Comparison of ENCODE assay signal across 13 mouse cellular contexts in the genomic region with DNA sequence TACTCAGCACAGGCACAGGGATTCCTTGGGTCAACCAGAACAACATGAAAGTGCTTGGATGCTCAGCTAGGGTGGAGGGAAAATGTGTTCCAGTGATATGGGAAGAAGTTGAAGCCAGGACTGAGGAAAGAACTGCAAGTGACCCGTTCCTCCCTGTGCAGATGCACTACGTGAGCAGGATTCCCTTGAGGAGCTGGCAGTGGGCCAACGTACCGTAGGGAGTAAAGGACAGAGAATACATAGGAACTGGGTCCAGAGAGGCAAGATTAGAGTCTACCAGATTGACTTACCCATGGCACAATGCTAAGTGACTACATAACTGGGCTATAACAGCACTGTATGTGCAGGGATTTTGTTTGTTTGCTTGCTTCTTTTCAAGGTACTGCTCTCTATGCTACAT.
A peak's percentile ranks its signal among the peaks of the same experiment; 100 is the strongest.
DNase-seq lines count a peak whose midpoint lies in the region; ATAC-seq and TF ChIP-seq lines count a peak whose summit lies in the region.
"Had no signal": no experiment of that assay in that cellular context is flagged by ENCODE, and none has a peak within 500 bp of the region (broad histone marks: within the 10 kb centered on the region; RNA-seq: fewer than 3 reads in every experiment).

No protein-coding gene starts in this region.

- H3K4me2 ChIP-seq in forebrain, postnatal 0 days (ENCODE audit: low read depth) = no peak overlapping the region
- H3K4me2 ChIP-seq in forebrain, embryonic 13.5 days = no peak overlapping the region
- H3K4me2 ChIP-seq in liver, postnatal 0 days (ENCODE audit: low read depth, low read length) = no peak overlapping the region
- no peak overlapping the region for H3K4me2 ChIP-seq in liver, embryonic 12.5 days
- H3K4me2 ChIP-seq: heart, embryonic 15.5 days; midbrain, embryonic 15.5 days; neural tube, embryonic 15.5 days had no signal

- DNase-seq in forebrain, postnatal 0 days = peak; percentile 14
- peak; percentile 13 for DNase-seq in liver, postnatal 0 days
- peak; percentile 46 for DNase-seq in adrenal gland, postnatal 10 days
- peak; percentile 11 for DNase-seq in ovary, postnatal 14 days (ENCODE audit: low spot score)
- DNase-seq in yolk sac, embryonic 10.5 days (ENCODE audit: low spot score) = no peak
- DNase-seq in layer of hippocampus, adult 18-20 months (ENCODE audit: low spot score in 2 of 2) = no peak
- DNase-seq: thymus, postnatal 4 days had no signal

- H3K27me3 ChIP-seq in forebrain, postnatal 0 days (ENCODE audit: insufficient read depth, low read length) = no peaks in the 10 kb centered on the region
- no peaks in the 10 kb centered on the region for H3K27me3 ChIP-seq in forebrain, embryonic 13.5 days
- no peaks in the 10 kb centered on the region for H3K27me3 ChIP-seq in liver, postnatal 0 days (ENCODE audit: insufficient read depth, low read length)
- H3K27me3 ChIP-seq in liver, embryonic 12.5 days (replicated peaks) = no peaks in the 10 kb centered on the region
- H3K27me3 ChIP-seq: heart, embryonic 15.5 days; midbrain, embryonic 15.5 days; neural tube, embryonic 15.5 days had no signal

- H3K4me3 ChIP-seq in forebrain, postnatal 0 days (ENCODE audit: low read depth, low read length) = no peak overlapping the region
- H3K4me3 ChIP-seq in forebrain, embryonic 13.5 days = no peak overlapping the region
- H3K4me3 ChIP-seq in liver, postnatal 0 days (ENCODE audit: low read depth, low read length) = no peak overlapping the region
- no peak overlapping the region for H3K4me3 ChIP-seq in liver, embryonic 12.5 days
- H3K4me3 ChIP-seq: heart, embryonic 15.5 days; midbrain, embryonic 15.5 days; neural tube, embryonic 15.5 days had no signal

- 31% methylated on average over 4 of the region's 4 CpGs for WGBS in forebrain, postnatal 0 days
- WGBS in forebrain, embryonic 13.5 days = 50% methylated on average over 4 of the region's 4 CpGs
- WGBS in liver, postnatal 0 days (ENCODE audit: insufficient replicate concordance) = 74% methylated on average over 4 of the region's 4 CpGs
- WGBS in liver, embryonic 12.5 days (ENCODE audit: insufficient replicate concordance) = 67% methylated on average over 4 of the region's 4 CpGs

- H3K27ac ChIP-seq in forebrain, postnatal 0 days (ENCODE audit: low read depth, low read length) = no peak overlapping the region
- no peak overlapping the region for H3K27ac ChIP-seq in forebrain, embryonic 13.5 days
- no peak overlapping the region for H3K27ac ChIP-seq in liver, postnatal 0 days (ENCODE audit: low read depth)
- H3K27ac ChIP-seq in liver, embryonic 12.5 days = no peak overlapping the region
- H3K27ac ChIP-seq: heart, embryonic 15.5 days; midbrain, embryonic 15.5 days; neural tube, embryonic 15.5 days had no signal

- no peak for TF ChIP-seq EP300 in liver, postnatal 0 days (IDR thresholded peaks at IDR 0.05; ENCODE audit: low read depth)

- H3K4me1 ChIP-seq in forebrain, postnatal 0 days (ENCODE audit: insufficient read depth) = no peaks in the 10 kb centered on the region
- H3K4me1 ChIP-seq in forebrain, embryonic 13.5 days = peaks cover 5% of the 10 kb centered on the region; the same call in 1 of the 2 replicates
- no peaks in the 10 kb centered on the region for H3K4me1 ChIP-seq in liver, postnatal 0 days (ENCODE audit: insufficient read depth)
- H3K4me1 ChIP-seq in liver, embryonic 12.5 days = no peaks in the 10 kb centered on the region
- H3K4me1 ChIP-seq: heart, embryonic 15.5 days; midbrain, embryonic 15.5 days; neural tube, embryonic 15.5 days had no signal

- ATAC-seq in forebrain, postnatal 0 days = no peak
- ATAC-seq in forebrain, embryonic 13.5 days = no peak; the same call in 1 of the 2 replicates
- ATAC-seq in liver, postnatal 0 days = no peak
- no peak for ATAC-seq in liver, embryonic 12.5 days
- ATAC-seq: intestine, embryonic 16.5 days; midbrain, embryonic 15.5 days had no signal

- H3K9me3 ChIP-seq in forebrain, postnatal 0 days (ENCODE audit: low read length) = no peaks in the 10 kb centered on the region
- no peaks in the 10 kb centered on the region for H3K9me3 ChIP-seq in forebrain, embryonic 13.5 days (replicated peaks)
- no peaks in the 10 kb centered on the region for H3K9me3 ChIP-seq in liver, postnatal 0 days (ENCODE audit: low read length)
- H3K9me3 ChIP-seq in liver, embryonic 12.5 days (replicated peaks) = no peaks in the 10 kb centered on the region
- H3K9me3 ChIP-seq: heart, embryonic 15.5 days; midbrain, embryonic 15.5 days; neural tube, embryonic 15.5 days had no signal

- H3K9ac ChIP-seq in forebrain, postnatal 0 days = no peak overlapping the region
- no peak overlapping the region for H3K9ac ChIP-seq in forebrain, embryonic 13.5 days
- H3K9ac ChIP-seq in liver, postnatal 0 days (replicated peaks) = no peak overlapping the region
- no peak overlapping the region for H3K9ac ChIP-seq in liver, embryonic 12.5 days
- H3K9ac ChIP-seq: heart, embryonic 15.5 days; midbrain, embryonic 15.5 days; neural tube, embryonic 15.5 days had no signal

- TF ChIP-seq CTCF in forebrain, postnatal 0 days (IDR thresholded peaks at IDR 0.05; ENCODE audit: low read depth) = no peak
- no peak for TF ChIP-seq CTCF in liver, postnatal 0 days (IDR thresholded peaks at IDR 0.05; ENCODE audit: low read depth)

- H3K36me3 ChIP-seq in forebrain, postnatal 0 days (ENCODE audit: insufficient read depth) = no peaks in the 10 kb centered on the region
- no peaks in the 10 kb centered on the region for H3K36me3 ChIP-seq in forebrain, embryonic 13.5 days (ENCODE audit: poor library complexity, severe bottlenecking)
- H3K36me3 ChIP-seq in liver, postnatal 0 days (replicated peaks; ENCODE audit: insufficient read depth, low read length) = no peaks in the 10 kb centered on the region
- no peaks in the 10 kb centered on the region for H3K36me3 ChIP-seq in liver, embryonic 12.5 days
- H3K36me3 ChIP-seq: heart, embryonic 15.5 days; midbrain, embryonic 15.5 days; neural tube, embryonic 15.5 days had no signal

Comparison
In these comparisons a context has a peak if more than half of its experiments do, and no peak if none do; other contexts are left out.
1. DNase-seq: peak in forebrain, postnatal 0 days (single experiment), liver, postnatal 0 days (single experiment), adrenal gland, postnatal 10 days (single experiment) and ovary, postnatal 14 days (single experiment); none in yolk sac, embryonic 10.5 days (single experiment) and layer of hippocampus, adult 18-20 months (0 of 2).